Mouse (Mus musculus): Measurements from ENCODE around the gene Cpsf4l.

- TF ChIP-seq CTCF (IDR thresholded peaks at IDR 0.05) (no peak), EP300 (IDR thresholded peaks at IDR 0.05) (no peak)
Observed at GRCm38 (mm10) chr11:113674595-113674994, 35.2 kb downstream of the Cpsf4l start.
